Comparison of ENCODE assay signal across 14 mouse cellular contexts in the genomic region with DNA sequence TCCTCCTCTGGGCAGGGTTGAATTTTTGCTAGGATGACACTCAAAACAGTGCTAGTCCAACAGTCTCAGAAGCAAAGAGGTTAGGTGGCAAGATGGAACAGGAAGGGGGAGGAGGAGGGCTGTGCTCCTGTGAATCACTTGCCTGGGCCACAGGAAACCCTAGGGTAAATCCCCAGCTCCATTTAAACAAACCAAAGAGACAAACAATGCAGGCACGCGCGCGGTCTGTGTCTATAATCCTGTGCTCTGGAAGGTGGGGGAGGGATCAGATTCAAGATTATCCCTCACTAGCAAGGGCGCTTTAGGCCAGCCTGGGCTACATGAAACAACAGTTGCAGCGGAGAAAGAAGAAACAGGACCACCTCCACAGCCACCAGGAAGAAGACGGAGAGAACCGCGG. TPM values are rescaled to one million over a fixed set of nuclear protein-coding genes. Genes with fewer than 3 reads are reported as not detected.
DNase-seq lines count a peak whose midpoint lies in the region; ATAC-seq and TF ChIP-seq lines count a peak whose summit lies in the region.
"Had no signal": no experiment of that assay in that cellular context is flagged by ENCODE, and none has a peak within 500 bp of the region (broad histone marks: within the 10 kb centered on the region; RNA-seq: fewer than 3 reads in every experiment).

No protein-coding gene starts in this region.

- no peak for TF ChIP-seq POLR2A in heart, adult 2 months (IDR thresholded peaks at IDR 0.05; ENCODE audit: insufficient read depth, low read depth, low read length)
- TF ChIP-seq POLR2A in spleen, adult 2 months (IDR thresholded peaks at IDR 0.05; ENCODE audit: low read depth, low read length) = no peak

- no peaks in the 10 kb centered on the region for H3K9me3 ChIP-seq in liver, embryonic 15.5 days (replicated peaks)
- no peaks in the 10 kb centered on the region for H3K9me3 ChIP-seq in forebrain, embryonic 15.5 days
- H3K9me3 ChIP-seq: neural tube, embryonic 13.5 days had no signal

- peak overlapping the region; percentile 44 for H3K27ac ChIP-seq in heart, adult 2 months
- H3K27ac ChIP-seq in spleen, adult 2 months (ENCODE audit: insufficient read depth, low read length) = peak overlapping the region; percentile 93
- no peak overlapping the region; the same call in 1 of the 2 replicates for H3K27ac ChIP-seq in liver, embryonic 15.5 days (replicated peaks)
- H3K27ac ChIP-seq in forebrain, embryonic 15.5 days (replicated peaks) = no peak overlapping the region
- H3K27ac ChIP-seq: neural tube, embryonic 13.5 days had no signal

- H3K79me2 ChIP-seq in heart, adult 2 months (replicated peaks; ENCODE audit: control insufficient read depth, insufficient read depth, low read length) = no peaks in the 10 kb centered on the region

- H3K27me3 ChIP-seq in heart, adult 2 months (ENCODE audit: control insufficient read depth, insufficient read depth, low read length) = no peaks in the 10 kb centered on the region
- no peaks in the 10 kb centered on the region for H3K27me3 ChIP-seq in spleen, adult 2 months (ENCODE audit: control insufficient read depth, insufficient read depth, low read length)
- no peaks in the 10 kb centered on the region for H3K27me3 ChIP-seq in liver, embryonic 15.5 days
- H3K27me3 ChIP-seq in forebrain, embryonic 15.5 days = no peaks in the 10 kb centered on the region
- H3K27me3 ChIP-seq: neural tube, embryonic 13.5 days had no signal

- ATAC-seq in liver, embryonic 15.5 days (ENCODE audit: insufficient read depth) = no peak
- ATAC-seq in forebrain, embryonic 15.5 days (replicated peaks) = no peak
- ATAC-seq: hindbrain, embryonic 16.5 days had no signal

- DNase-seq in heart, adult 2 months = no peak
- no peak for DNase-seq in heart, postnatal 25 days (ENCODE audit: low spot score)
- peak; percentile 42 to 49 for DNase-seq in spleen, adult 2 months (ENCODE audit: low read depth in 1 of 2, low spot score in 2 of 2)
- DNase-seq in spleen, adult 12 weeks (ENCODE audit: low spot score) = no peak
- DNase-seq in left cerebral cortex, postnatal 14 days (ENCODE audit: low spot score in 2 of 2) = no peak
- no peak for DNase-seq in layer of hippocampus, adult 8-10 months (ENCODE audit: low spot score in 2 of 2)

- no peak overlapping the region for H3K4me3 ChIP-seq in heart, adult 2 months
- H3K4me3 ChIP-seq in spleen, adult 2 months (ENCODE audit: extremely low read depth, insufficient read depth, insufficient read length) = peak overlapping the region; percentile 47
- H3K4me3 ChIP-seq in liver, embryonic 15.5 days (replicated peaks) = no peak overlapping the region
- H3K4me3 ChIP-seq in forebrain, embryonic 15.5 days = no peak overlapping the region
- H3K4me3 ChIP-seq: erythroblast, embryonic 14.5 days; neural tube, embryonic 13.5 days had no signal

- peaks cover 17% of the 10 kb centered on the region for H3K4me1 ChIP-seq in heart, adult 2 months (ENCODE audit: control insufficient read depth, insufficient read depth, low read length)
- peaks cover 16% of the 10 kb centered on the region; the same call in 1 of the 2 replicates for H3K4me1 ChIP-seq in spleen, adult 2 months (ENCODE audit: control insufficient read depth, insufficient read depth, insufficient read length)
- H3K4me1 ChIP-seq in liver, embryonic 15.5 days (replicated peaks) = peaks cover 53% of the 10 kb centered on the region
- H3K4me1 ChIP-seq in forebrain, embryonic 15.5 days = peaks cover 20% of the 10 kb centered on the region

- H3K9ac ChIP-seq in heart, adult 2 months (ENCODE audit: low read depth, low read length) = no peak overlapping the region
- H3K9ac ChIP-seq in liver, embryonic 15.5 days = no peak overlapping the region
- no peak overlapping the region for H3K9ac ChIP-seq in forebrain, embryonic 15.5 days (replicated peaks)
- H3K9ac ChIP-seq: neural tube, embryonic 13.5 days had no signal

- intact Hi-C loops in heart, adult 2 months (cut with DNase I) = no loop called here
- intact Hi-C loops in heart, postnatal 25 days (cut with DNase I) = no loop called here
- intact Hi-C loops in left cerebral cortex, postnatal 14 days (cut with DNase I) = no loop called here

- TF ChIP-seq CTCF in heart, adult 2 months (IDR thresholded peaks at IDR 0.05) = no peak
- no peak for TF ChIP-seq CTCF in spleen, adult 2 months (IDR thresholded peaks at IDR 0.05; ENCODE audit: extremely low read depth, insufficient read depth, insufficient read length, insufficient replicate concordance)

- WGBS in heart, adult 2 months = 70% methylated on average over 9 of the region's 9 CpGs
- WGBS in spleen, adult 2 months = 21% methylated on average over 9 of the region's 9 CpGs
- 37% methylated on average over 9 of the region's 9 CpGs for WGBS in liver, embryonic 15.5 days (ENCODE audit: insufficient replicate concordance)
- 42% methylated on average over 9 of the region's 9 CpGs for WGBS in forebrain, embryonic 15.5 days

- H3K36me3 ChIP-seq in heart, adult 2 months (ENCODE audit: control insufficient read depth, insufficient read depth, low read length) = peaks cover 4% of the 10 kb centered on the region; the same call in 1 of the 2 replicates
- H3K36me3 ChIP-seq in spleen, adult 2 months (ENCODE audit: control insufficient read depth, insufficient read depth, low read length) = no peaks in the 10 kb centered on the region
- H3K36me3 ChIP-seq in liver, embryonic 15.5 days (replicated peaks) = no peaks in the 10 kb centered on the region
- no peaks in the 10 kb centered on the region for H3K36me3 ChIP-seq in forebrain, embryonic 15.5 days
- H3K36me3 ChIP-seq: neural tube, embryonic 13.5 days had no signal

- H3K4me2 ChIP-seq in liver, embryonic 15.5 days = peak overlapping the region; percentile 21; the same call in 1 of the 2 replicates
- no peak overlapping the region for H3K4me2 ChIP-seq in forebrain, embryonic 15.5 days (replicated peaks)
- H3K4me2 ChIP-seq: neural tube, embryonic 13.5 days had no signal

- TF ChIP-seq EP300 in heart, adult 2 months (IDR thresholded peaks at IDR 0.05; ENCODE audit: insufficient read depth, low read depth, low read length) = no peak

RNA-seq across cellular contexts. Expression of a gene that starts 42.5 kb away (rescaled TPM):
- 10 to 100 TPM; 73.1 to 88.0 TPM for total RNA-seq in heart, adult 2 months (2021)
- 21.4 and 31.7 TPM in 2 replicates for polyA plus RNA-seq in heart, adult 2 months (2012; rRNA removed)
- 10 to 100 TPM; 79.8 to 92.6 TPM for total RNA-seq in heart, postnatal 25 days (2021)
- 30.3 and 32.5 TPM in 2 replicates for polyA plus RNA-seq in spleen, adult 2 months (2012; rRNA removed)
- 14.6 and 17.7 TPM in 2 replicates for polyA plus RNA-seq in liver, embryonic 15.5 days (2015; fragmentation: Nextera tagmentation; extraction: Ambion mirVana)
- 100 to 1,000 TPM; 118 to 122 TPM for total RNA-seq in left cerebral cortex, postnatal 14 days (2021)
- 100 to 1,000 TPM in 1 of 4 experiments, 10 to 100 TPM in 3; 90.9 to 100 (median 97.0) TPM for total RNA-seq in layer of hippocampus, adult 8-10 months (2022)
- polyA plus RNA-seq in forebrain, embryonic 15.5 days (2015; fragmentation: Nextera tagmentation; extraction: Ambion mirVana) = 45.6 and 46.9 TPM in 2 replicates

RNA-seq across cellular contexts. Expression of a gene that starts 48.1 kb away (rescaled TPM):
- total RNA-seq in heart, adult 2 months (2021) = not detected
- polyA plus RNA-seq in heart, adult 2 months (2012; rRNA removed) = not detected in 2 replicates
- not detected for total RNA-seq in heart, postnatal 25 days (2021)
- 0.14 TPM in 1 of 2 replicates, not detected in the other for polyA plus RNA-seq in spleen, adult 2 months (2012; rRNA removed)
- polyA plus RNA-seq in liver, embryonic 15.5 days (2015; fragmentation: Nextera tagmentation; extraction: Ambion mirVana) = 0.38 and 0.48 TPM in 2 replicates
- total RNA-seq in left cerebral cortex, postnatal 14 days (2021) = not detected
- total RNA-seq in layer of hippocampus, adult 8-10 months (2022) = not detected
- polyA plus RNA-seq in forebrain, embryonic 15.5 days (2015; fragmentation: Nextera tagmentation; extraction: Ambion mirVana) = not detected in 2 replicates
- total RNA-seq: MEL had no signal
- polyA plus RNA-seq: erythroblast, embryonic 14.5 days; hindbrain, embryonic 16.5 days; limb, embryonic 11.5 days; neural tube, embryonic 13.5 days; stomach, embryonic 16.5 days had no signal

Comparison
In these comparisons a context has a peak if more than half of its experiments do, and no peak if none do; other contexts are left out.
1. DNase-seq: peak in spleen, adult 2 months (2 of 2); none in heart, adult 2 months (0 of 2), heart, postnatal 25 days (single experiment), spleen, adult 12 weeks (single experiment), left cerebral cortex, postnatal 14 days (0 of 2) and layer of hippocampus, adult 8-10 months (0 of 2).
2. H3K27ac ChIP-seq: peak in heart, adult 2 months (single experiment) and spleen, adult 2 months (single experiment); none in liver, embryonic 15.5 days (single experiment) and forebrain, embryonic 15.5 days (single experiment).